Mouse (Mus musculus) layer of hippocampus, adult 18-20 months (tissue): Measurements from ENCODE around the gene Fbxl19. TPM values are rescaled to one million over a fixed set of nuclear protein-coding genes. Genes with fewer than 3 reads are reported as not detected.
"Not testable (repeated sequence)": the region's sequence is repeated elsewhere in the genome, so short reads cannot be mapped to it uniquely, and the experiment has no call there.

Experiments used
- DNase-seq, 2 experiments: peaks; one replicate each; pipeline ENCODE4 v3.0.0; 2022; ENCODE audit warnings: low spot score in 2 of 2
- total RNA-seq, 2 experiments: library from RNA; stranded (reverse); gene quantifications; 2 replicates each; pipeline ENCODE4 v1.2.3; 2021

Fbxl19 gene
- total RNA-seq, 2 experiments from 2014 or later = 59.2 to 59.7 TPM

DNA sequence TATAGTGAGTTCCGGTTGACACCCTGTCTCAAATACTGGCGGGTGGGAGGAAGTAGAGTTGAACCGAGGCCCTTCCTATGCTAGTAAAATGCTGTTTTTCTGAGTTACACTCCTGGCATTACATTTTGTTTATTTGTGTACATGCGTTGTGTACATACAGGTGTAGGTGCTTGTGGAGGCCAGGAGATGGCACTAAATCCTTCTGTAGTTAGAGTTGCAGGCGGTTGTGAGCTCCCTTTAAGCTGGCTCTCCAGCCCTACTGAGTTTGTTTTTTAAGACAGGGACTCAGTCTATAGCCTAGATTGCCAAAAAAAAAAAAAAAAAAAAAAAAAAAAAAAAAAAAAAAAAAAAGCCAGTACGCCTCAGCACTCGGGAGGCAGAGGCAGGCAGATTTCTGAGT is 16.4 kb upstream of the Fbxl19 start:
- DNase-seq = no peak

- no peak for DNase-seq
Observed at GRCm38 (mm10) chr7:127730170-127730569, 14.2 kb upstream of the Fbxl19 start.

GRCm38 (mm10) chr7:127732066-127732465 is 12.3 kb upstream of the Fbxl19 start, which contains the start of gene Ctf2:
TSS of gene Ctf2 (minus strand) at chr7:127732166.
- DNase-seq = not testable (repeated sequence)

DNA sequence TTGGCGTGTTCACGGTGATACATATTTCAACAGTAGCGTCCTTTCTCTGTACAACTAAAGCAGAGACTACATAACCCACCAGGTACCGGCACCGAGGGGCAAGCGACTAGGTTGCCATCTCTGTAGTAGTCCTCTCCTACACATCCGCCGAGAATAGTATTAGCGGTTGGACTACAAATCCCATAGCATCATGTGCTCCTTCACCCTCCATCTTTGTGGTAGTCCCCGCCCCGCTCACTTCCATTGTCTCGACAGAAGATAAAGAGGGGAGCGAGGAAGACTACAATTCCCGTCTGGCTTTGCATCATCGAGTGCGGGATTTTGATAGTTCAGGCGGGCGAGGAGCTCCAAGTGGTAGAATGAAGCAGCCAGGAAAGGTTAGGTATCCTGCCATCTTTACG is 908 bp downstream of the Fbxl19 start:
- peak; percentile 95 to 98 for DNase-seq

- DNase-seq = peak; percentile 98 to 99
Observed at GRCm38 (mm10) chr7:127745652-127746493, 1.5 kb downstream of the Fbxl19 start.

DNA sequence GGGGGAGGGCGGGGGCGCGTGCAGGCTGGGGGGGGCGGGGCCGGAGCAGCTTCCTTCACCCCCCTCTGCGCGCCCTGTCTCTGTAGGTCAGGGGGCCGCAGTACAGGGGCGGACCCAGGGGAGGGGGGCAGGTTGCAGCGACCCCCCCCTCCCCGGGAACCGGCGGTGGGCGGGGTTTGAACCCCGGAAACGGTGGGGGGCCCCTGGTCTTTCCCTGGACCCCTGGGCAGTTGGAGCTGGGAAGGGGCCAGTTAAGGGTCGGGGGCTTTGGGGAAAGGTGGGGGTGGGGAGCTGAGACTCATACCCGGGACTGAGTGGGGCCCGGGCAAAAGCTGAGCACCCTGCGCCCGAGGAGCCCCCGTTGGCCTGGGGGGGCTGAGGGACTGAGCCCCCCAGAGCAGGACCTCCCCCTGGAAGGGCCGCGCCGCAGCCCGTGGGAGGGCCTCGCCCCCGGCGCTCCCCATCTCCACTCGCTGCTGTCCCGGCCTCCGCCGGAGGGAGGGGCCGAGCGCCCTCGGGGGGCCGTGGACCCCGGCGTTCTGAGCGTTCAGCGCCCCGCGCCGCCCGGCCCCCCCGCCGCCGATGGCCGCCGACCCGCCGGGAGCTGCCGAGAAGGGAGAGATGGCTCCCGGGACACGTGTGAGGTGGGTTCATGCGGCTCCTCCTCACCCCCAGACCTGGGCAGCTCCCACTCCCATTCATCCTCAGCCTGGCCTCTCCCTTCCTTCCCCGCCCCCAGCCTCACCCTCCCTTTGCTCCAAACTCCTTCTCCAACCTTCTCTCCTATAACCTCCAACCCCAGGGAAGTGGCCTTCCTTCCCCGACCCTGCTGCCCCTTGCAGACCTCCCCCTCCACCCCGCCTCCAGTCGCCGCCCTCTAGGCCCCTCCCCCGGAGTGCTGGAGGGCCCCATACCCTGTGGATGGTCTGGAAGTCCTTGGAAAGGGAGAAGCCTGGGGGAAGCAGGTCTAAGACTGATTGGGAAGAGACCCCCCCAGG is 2.5 kb downstream of the Fbxl19 start:
- no peak for DNase-seq

DNA sequence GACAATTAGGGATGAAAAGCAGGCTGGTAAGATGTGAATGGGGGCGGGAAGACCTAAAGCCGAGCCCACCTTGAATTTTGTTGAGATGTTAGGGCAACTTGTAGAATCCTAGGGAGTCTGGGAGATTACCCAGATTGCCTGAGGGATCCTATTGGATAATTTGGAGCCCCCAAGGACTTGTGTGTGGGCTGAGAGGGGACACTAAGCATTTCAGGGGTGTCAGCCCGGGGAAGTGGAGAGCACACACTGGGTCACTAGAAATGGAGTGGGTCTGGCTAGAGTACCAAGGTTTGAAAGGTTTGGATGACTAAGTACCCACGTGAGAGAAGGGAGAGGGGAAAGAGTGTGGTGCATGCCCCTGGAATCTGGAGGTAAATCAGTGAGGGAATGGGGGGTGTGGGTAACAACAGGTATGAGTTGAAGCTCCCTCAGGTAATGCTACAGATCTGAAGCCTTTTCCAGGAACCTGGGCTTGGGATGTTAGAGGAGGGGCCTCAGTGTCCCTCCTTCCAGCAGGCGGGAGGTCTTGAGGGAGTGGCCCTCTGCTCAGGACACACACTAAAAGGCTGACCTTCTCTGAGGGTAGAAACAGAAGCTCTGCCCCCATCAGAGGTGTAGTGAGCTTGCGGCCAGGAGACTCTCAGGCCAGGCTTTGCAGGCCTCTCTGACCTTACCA is 3.4 kb downstream of the Fbxl19 start:
- no peak for DNase-seq

DNA sequence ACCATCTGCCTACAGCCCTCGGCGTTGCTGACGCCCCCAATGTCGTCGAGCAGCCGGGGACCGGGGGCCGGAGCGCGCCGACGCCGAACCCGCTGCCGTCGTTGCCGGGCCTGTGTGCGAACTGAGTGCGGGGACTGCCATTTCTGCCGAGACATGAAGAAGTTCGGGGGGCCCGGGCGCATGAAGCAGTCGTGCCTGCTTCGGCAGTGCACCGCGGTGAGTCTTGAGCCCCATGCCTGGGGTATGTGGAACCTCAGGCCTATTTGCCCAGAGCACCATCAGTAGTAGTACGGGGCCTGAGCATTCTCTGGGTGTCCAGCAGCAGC is 3.9 kb downstream of the Fbxl19 start:
- DNase-seq = no peak

GRCm38 (mm10) chr7:127750131-127751127 is 6.1 kb downstream of the Fbxl19 start:
- peak in 1 of 2 experiments; percentile 74 for DNase-seq

DNA sequence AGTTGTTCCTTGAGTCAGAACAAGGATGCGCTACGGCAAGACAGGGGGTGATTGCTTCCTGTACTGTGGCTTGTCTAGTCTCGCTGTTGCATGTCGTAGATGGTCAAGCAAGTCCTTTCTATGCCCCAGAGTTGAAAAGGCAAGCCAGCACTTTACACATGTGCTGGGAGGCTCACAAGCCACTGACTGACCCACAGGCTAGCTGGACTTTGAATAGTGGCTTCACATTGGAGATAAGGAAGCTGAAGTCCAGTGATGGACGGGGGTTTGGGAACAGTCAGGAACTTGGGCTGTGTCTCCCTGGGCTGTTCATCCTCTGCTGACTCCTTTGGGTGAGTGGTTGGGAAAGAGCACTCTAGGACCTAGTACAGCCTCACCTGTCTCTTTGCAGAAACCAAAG is 7.3 kb downstream of the Fbxl19 start:
- DNase-seq = no peak

DNA sequence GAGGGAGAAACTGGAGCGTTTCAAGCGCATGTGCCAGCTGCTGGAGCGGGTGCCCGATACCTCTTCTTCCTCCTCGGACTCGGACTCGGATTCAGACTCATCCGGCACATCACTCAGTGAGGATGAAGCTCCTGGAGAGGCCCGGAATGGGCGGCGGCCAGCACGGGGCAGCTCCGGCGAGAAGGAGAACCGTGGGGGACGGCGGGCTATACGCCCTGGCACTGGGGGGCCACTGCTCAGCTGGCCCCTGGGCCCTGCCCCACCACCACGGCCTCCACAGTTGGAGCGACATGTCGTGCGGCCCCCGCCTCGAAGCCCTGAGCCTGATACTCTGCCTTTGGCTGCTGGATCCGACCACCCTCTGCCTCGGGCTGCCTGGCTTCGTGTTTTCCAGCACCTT is 7.7 kb downstream of the Fbxl19 start:
- DNase-seq = no peak

DNA sequence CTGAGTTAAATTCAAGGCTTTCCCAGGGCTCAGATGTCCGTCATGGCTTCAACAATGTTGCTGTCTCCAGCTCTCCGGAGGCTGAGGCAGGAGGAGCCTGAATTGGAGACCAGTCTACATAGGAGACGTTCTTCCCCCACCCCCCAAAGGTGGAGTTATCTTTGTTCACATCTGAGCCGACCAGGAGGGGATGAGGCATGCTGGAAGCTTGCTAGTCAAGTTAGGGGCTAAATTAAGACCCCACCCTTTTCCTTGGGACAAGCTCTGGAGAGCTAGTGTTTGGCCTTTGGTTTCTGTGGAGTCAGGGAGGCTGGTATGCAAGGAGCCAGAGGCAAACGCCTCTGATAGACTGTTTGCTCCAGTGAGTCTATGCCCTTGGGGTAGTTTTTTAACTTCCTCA is 8.8 kb downstream of the Fbxl19 start:
- DNase-seq = no peak

DNA sequence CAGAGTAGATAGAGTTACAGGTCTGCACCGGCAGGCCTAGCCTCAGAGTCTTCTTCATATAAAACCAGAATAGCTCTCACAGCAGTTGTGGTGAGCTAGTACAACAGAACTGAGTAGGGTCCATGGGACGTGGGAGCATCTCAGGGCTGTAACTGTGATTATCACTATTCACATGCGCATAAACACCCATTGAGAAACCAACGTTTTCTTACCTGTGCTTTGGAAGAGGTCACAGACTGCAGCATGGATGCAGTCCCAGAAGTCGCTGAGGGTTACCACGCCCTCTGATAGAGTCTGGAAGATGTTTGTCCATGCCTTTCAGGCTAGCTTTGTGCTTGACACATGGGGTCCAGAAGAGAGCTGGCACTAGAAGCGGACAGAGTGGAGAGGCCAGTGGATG is 9.4 kb downstream of the Fbxl19 start:
- DNase-seq = no peak

GRCm38 (mm10) chr7:127759716-127760115 is 15.4 kb downstream of the Fbxl19 start:
- DNase-seq = no peak

DNA sequence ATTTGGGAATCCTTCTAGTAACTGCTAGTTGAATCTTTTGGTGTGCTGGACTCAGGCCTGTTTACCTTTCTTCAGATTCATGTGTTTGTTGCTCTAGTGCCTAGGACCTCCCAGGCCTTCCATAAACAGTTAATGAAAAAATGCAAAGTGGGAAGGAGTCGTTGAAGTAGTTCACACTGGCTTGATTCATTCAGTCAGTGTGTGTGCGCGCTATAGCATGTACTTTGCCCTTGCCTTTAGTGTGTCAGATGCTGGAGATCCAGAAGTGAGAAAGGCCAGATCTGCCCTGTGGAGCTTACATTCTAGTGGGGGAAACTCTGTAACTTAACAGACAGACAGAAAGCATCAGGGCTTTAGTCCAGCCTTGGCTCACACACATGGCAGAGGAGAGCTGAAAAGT is 16.1 kb downstream of the Fbxl19 start:
- no peak for DNase-seq

GRCm38 (mm10) chr7:127761026-127761425 is 16.7 kb downstream of the Fbxl19 start:
- peak in 1 of 2 experiments; percentile 63 for DNase-seq

DNA sequence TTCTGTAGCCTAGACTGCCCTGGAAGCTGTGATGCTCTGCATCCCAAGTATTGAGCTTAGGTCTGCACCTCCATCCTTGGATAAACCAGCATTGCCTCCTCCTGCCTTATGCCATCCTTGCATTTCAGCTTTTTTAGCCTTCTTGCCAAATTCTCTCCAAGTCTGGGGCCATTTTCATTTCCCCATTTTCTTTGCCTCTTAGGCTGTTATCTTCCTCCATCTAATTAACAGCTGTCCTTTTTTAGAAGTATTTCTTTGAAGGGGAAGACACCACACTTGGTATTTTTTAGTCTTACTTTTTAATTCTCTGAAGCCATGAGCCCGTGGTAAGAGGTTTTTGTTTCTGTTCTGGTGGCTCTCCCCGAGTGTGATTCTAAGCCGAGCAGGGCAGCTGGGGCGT is 19.3 kb downstream of the Fbxl19 start:
- DNase-seq = no peak

DNA sequence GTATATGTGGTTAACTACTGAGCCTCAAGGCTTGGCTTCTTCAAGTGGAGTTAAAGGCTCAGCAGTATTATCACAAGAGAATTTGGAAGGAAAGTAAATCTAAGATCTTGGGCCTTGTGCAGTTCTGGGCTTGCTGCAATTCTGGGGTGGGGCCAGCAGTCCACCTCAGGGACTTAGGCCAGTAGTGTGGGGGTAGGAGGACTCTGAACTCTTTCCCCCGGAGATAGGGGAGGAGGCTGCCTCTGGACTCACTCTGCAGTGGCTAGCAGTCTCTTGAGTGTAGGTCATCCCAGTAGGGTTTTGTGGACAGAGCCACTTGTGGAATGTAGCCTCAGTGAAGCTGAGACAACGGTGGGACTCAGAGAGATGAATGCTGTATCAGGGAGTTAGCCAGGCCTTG is 21.4 kb downstream of the Fbxl19 start:
- DNase-seq = no peak

GRCm38 (mm10) chr7:127766851-127767609 is 22.7 kb downstream of the Fbxl19 start:
- no peak for DNase-seq
